Mouse (Mus musculus) olfactory bulb, adult 2 months (tissue): ENCODE results near the gene Akirin2.

ENCODE experiments used
- CTCF ChIP-seq: fragments of 200-500 bp; IDR thresholded peaks from 2 replicates; pipeline ENCODE4 v1.5.1; 2012; ENCODE audit warnings: low read depth, mild to moderate bottlenecking, low read length, moderate library complexity; ENCODE audit not compliant: insufficient read depth
- POLR2A ChIP-seq: fragments of 200-500 bp; IDR thresholded peaks from 2 replicates; pipeline ENCODE4 v1.6.1; 2012; ENCODE audit warnings: mild to moderate bottlenecking, low read depth, low read length, moderate library complexity; ENCODE audit not compliant: insufficient read depth

DNA sequence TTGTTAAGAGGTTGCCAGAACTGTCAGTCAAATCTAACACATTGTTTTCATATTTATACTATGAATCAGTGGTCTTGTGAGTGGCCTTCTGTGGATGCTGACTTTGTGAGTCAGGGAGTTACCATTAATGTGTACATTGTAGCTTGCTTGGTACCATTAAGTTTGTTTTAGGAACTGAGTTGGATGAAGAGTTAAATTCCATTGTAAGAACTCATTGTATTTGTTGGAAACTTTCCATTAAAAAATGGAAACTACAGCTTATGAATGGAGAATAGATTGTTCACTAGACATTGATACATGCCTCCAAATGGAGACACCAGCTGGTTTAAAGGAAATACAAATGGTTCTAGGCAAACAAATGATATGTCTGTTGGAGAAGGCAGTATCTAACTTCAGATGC, 5.4 kb downstream of the Akirin2 start:
- TF ChIP-seq CTCF, result no peak
- TF ChIP-seq POLR2A, result no peak
